Mouse (Mus musculus) midbrain, embryonic 11.5 days (tissue): Measurements from ENCODE around the gene Whamm. TPM values are rescaled to one million over a fixed set of nuclear protein-coding genes. Genes with fewer than 3 reads are reported as not detected.

ENCODE experiments used
- ATAC-seq: fragments of 200-750 bp; cut with Nextera tagmentation; 2 replicates; pipeline ENCODE4 v1.8.0; 2017; ENCODE audit warnings: moderate TSS enrichment, moderate library complexity; ENCODE audit not compliant: low FRiP score
- DNase-seq: peaks from one replicate; pipeline ENCODE4 v3.0.0; 2015; ENCODE audit warnings: low spot score; ENCODE audit errors: missing footprints
- H3K27ac ChIP-seq: fragments of 300-500 bp; sonication (generic); 2 replicates; pipeline ENCODE4 v1.5.1; 2014; ENCODE audit warnings: low read depth, low read length
- H3K27me3 ChIP-seq: fragments of 300-500 bp; sonication (generic); 2 replicates; pipeline ENCODE4 v1.6.1; 2014; ENCODE audit warnings: mild to moderate bottlenecking, low read length, moderate library complexity, mixed read lengths; ENCODE audit not compliant: control insufficient read depth, insufficient read depth
- H3K36me3 ChIP-seq: fragments of 300-500 bp; sonication (generic); 2 replicates; pipeline ENCODE4 v1.6.1; 2014; ENCODE audit warnings: mild to moderate bottlenecking, low read length, moderate library complexity, mixed read lengths; ENCODE audit not compliant: control insufficient read depth, insufficient read depth
- H3K4me1 ChIP-seq: fragments of 300-500 bp; sonication (generic); 2 replicates; pipeline ENCODE4 v1.6.1; 2014; ENCODE audit warnings: low read length; ENCODE audit not compliant: control insufficient read depth, insufficient read depth
- H3K4me2 ChIP-seq: fragments of 300-500 bp; sonication (generic); 2 replicates; pipeline ENCODE4 v1.6.1; 2014; ENCODE audit warnings: mild to moderate bottlenecking, moderate library complexity
- H3K4me3 ChIP-seq: fragments of 300-500 bp; sonication (generic); 2 replicates; pipeline ENCODE4 v1.5.1; 2014; ENCODE audit warnings: low read depth, low read length
- H3K9ac ChIP-seq: fragments of 300-500 bp; sonication (generic); 2 replicates; pipeline ENCODE4 v1.6.1; 2014; ENCODE audit warnings: low read length
- H3K9me3 ChIP-seq: fragments of 300-500 bp; sonication (generic); 2 replicates; pipeline ENCODE4 v1.6.1; 2016; ENCODE audit warnings: low read length; ENCODE audit not compliant: control insufficient read depth
- WGBS: fragments of 180-500 bp; shearing (Covaris S2); extraction: QIAGEN DNeasy Blood & Tissue Kit; methylation state at CpG from one replicate; pipeline ENCODE4 v1.1.7; 2014; 5-methylcytosine and 5-hydroxymethylcytosine counted together
- microRNA counts: library from miRNA; unstranded; fragments of <30 nt; microRNA quantifications from one replicate; lab custom pipeline; 2015
- polyA plus RNA-seq: library from polyadenylated mRNA; unstranded; fragments of >200 nt; fragmentation: Nextera tagmentation; extraction: Ambion mirVana; gene quantifications from 2 replicates; pipeline ENCODE4 v1.2.1, GENCODE M21; 2014

Whamm gene
- polyA plus RNA-seq, 1 experiment from 2014 or later: 5.7 TPM

- DNase-seq (no peak), ATAC-seq (no peak)
- Histone ChIP-seq H3K9ac (no peak overlapping the region), H3K9me3 (no peaks in the 10 kb centered on the region), H3K27ac (no peak overlapping the region), H3K4me2 (no peak overlapping the region), H3K4me1 (no peaks in the 10 kb centered on the region), H3K4me3 (no peak overlapping the region), H3K27me3 (no peaks in the 10 kb centered on the region), H3K36me3 (no peaks in the 10 kb centered on the region)
- 86% methylated on average over 4 of the region's 4 CpGs for WGBS
These were observed 51.7 kb downstream of the Whamm start for GRCm38 (mm10) chr7:81622793-81623192.

- no peak overlapping the region for H3K4me2 ChIP-seq
These were observed 52.7 kb downstream of the Whamm start for GRCm38 (mm10) chr7:81623767-81624166.

GRCm38 (mm10) chr7:81626460-81626859 lies 55.4 kb downstream of the Whamm start:
- Histone ChIP-seq H3K4me3 (no peak overlapping the region), H3K27me3 (no peaks in the 10 kb centered on the region), H3K4me2 (no peak overlapping the region), H3K4me1 (no peaks in the 10 kb centered on the region), H3K9me3 (no peaks in the 10 kb centered on the region), H3K36me3 (no peaks in the 10 kb centered on the region), H3K27ac (no peak overlapping the region), H3K9ac (no peak overlapping the region)
- 78% methylated on average over 2 of the region's 2 CpGs for WGBS
- DNase-seq: no peak
- ATAC-seq: no peak

More at GRCm38 (mm10) chr7:81623767-81624166, 52.7 kb downstream of the Whamm start:
- Histone ChIP-seq H3K36me3 (no peaks in the 10 kb centered on the region), H3K9me3 (no peaks in the 10 kb centered on the region), H3K4me3 (no peak overlapping the region), H3K4me1 (no peaks in the 10 kb centered on the region), H3K27ac (no peak overlapping the region), H3K9ac (no peak overlapping the region), H3K27me3 (no peaks in the 10 kb centered on the region)
- WGBS: 91% methylated on average over 6 of the region's 6 CpGs
- ATAC-seq: no peak
- no peak for DNase-seq

GRCm38 (mm10) chr7:81631261-81631660 lies 60.2 kb downstream of the Whamm start:
- WGBS: 91% methylated on average over 8 of the region's 8 CpGs
- no peak overlapping the region for H3K27ac ChIP-seq
- H3K9ac ChIP-seq: no peak overlapping the region
- ATAC-seq (no peak), DNase-seq (no peak)
- H3K4me1 ChIP-seq: no peaks in the 10 kb centered on the region
- H3K4me3 ChIP-seq: no peak overlapping the region
- H3K27me3 ChIP-seq: no peaks in the 10 kb centered on the region
- H3K36me3 ChIP-seq: no peaks in the 10 kb centered on the region
- H3K9me3 ChIP-seq: no peaks in the 10 kb centered on the region
- H3K4me2 ChIP-seq: no peak overlapping the region

- Histone ChIP-seq H3K9me3 (no peaks in the 10 kb centered on the region), H3K4me1 (no peaks in the 10 kb centered on the region), H3K9ac (no peak overlapping the region), H3K27ac (no peak overlapping the region), H3K4me3 (no peak overlapping the region), H3K4me2 (no peak overlapping the region), H3K27me3 (no peaks in the 10 kb centered on the region), H3K36me3 (no peaks in the 10 kb centered on the region)
- WGBS: 72% methylated on average over 6 of the region's 6 CpGs
- no peak for DNase-seq
- no peak for ATAC-seq
These were observed 61.5 kb downstream of the Whamm start for GRCm38 (mm10) chr7:81632586-81632985.

- Histone ChIP-seq H3K27ac (no peak overlapping the region), H3K9ac (no peak overlapping the region), H3K4me2 (no peak overlapping the region), H3K9me3 (no peaks in the 10 kb centered on the region), H3K4me3 (no peak overlapping the region), H3K36me3 (no peaks in the 10 kb centered on the region), H3K27me3 (no peaks in the 10 kb centered on the region), H3K4me1 (no peaks in the 10 kb centered on the region)
- ATAC-seq: no peak
- WGBS: 89% methylated on average over 6 of the region's 6 CpGs
- no peak for DNase-seq
These were observed 70.0 kb downstream of the Whamm start for GRCm38 (mm10) chr7:81641101-81641500.

GRCm38 (mm10) chr7:81644551-81645235 lies 73.6 kb downstream of the Whamm start:
- Histone ChIP-seq H3K4me1 (no peaks in the 10 kb centered on the region), H3K9me3 (no peaks in the 10 kb centered on the region), H3K9ac (no peak overlapping the region), H3K36me3 (no peaks in the 10 kb centered on the region), H3K27ac (no peak overlapping the region), H3K4me2 (no peak overlapping the region), H3K4me3 (no peak overlapping the region), H3K27me3 (no peaks in the 10 kb centered on the region)
- DNase-seq (no peak), ATAC-seq (no peak)
- 80% methylated on average over 7 of the region's 7 CpGs for WGBS

MicroRNAs encoded within 50 kb of the gene (microRNA counts, 519-probe panel; counts per million panel counts)
- microRNA mmu-miR-1839-3p (lab: Ali Mortazavi, UCI) (not detected), microRNA mmu-miR-1839-5p (lab: Ali Mortazavi, UCI) (3,685 counts per million, percentile 23 among the panel's probes with 10 or more counts)

Other genes starting within 250 kb of the Whamm start
- 1,045 and 1,155 TPM in 2 replicates for gene Rps17, start 226.0 kb upstream of the Whamm start, polyA plus RNA-seq
- gene Cpeb1, start 115.8 kb upstream of the Whamm start, polyA plus RNA-seq: 1.4 and 2.2 TPM in 2 replicates
- gene Ap3b2, start 77.3 kb upstream of the Whamm start, polyA plus RNA-seq: 33.4 and 34.4 TPM in 2 replicates
- not detected in 2 replicates for gene BC048679, start 73.0 kb upstream of the Whamm start, polyA plus RNA-seq
- 0.08 and 0.22 TPM in 2 replicates for gene Fsd2, start 4.3 kb upstream of the Whamm start, polyA plus RNA-seq
- gene Homer2, start 136.3 kb downstream of the Whamm start, polyA plus RNA-seq: 19.6 and 22.4 TPM in 2 replicates
- gene Ramac, start 191.7 kb downstream of the Whamm start, polyA plus RNA-seq: 147 and 160 TPM in 2 replicates
- gene 3110040N11Rik, start 218.2 kb downstream of the Whamm start, polyA plus RNA-seq: 46.3 and 51.2 TPM in 2 replicates